Mouse (Mus musculus) heart, embryonic 16.5 days (tissue): ENCODE results near the gene Scn2a. TPM values are rescaled to one million over a fixed set of nuclear protein-coding genes. Genes with fewer than 3 reads are reported as not detected.

Experiments
- ATAC-seq: fragments of 200-750 bp; cut with Nextera tagmentation; replicated peaks from 2 replicates; pipeline ENCODE4 v1.8.0; 2017; ENCODE audit warnings: moderate number of reproducible peaks; ENCODE audit not compliant: insufficient read depth, low FRiP score; ENCODE audit errors: extremely low read depth
- H3K27ac ChIP-seq: fragments of 300-500 bp; sonication (generic); 2 replicates; pipeline ENCODE4 v1.5.1; 2014; ENCODE audit warnings: mild to moderate bottlenecking, low read length, control low read depth, moderate library complexity
- H3K27me3 ChIP-seq: fragments of 300-500 bp; sonication (generic); 2 replicates; pipeline ENCODE4 v1.6.1; 2014; ENCODE audit warnings: low read length, mixed read lengths; ENCODE audit not compliant: control insufficient read depth, insufficient read depth
- H3K36me3 ChIP-seq: fragments of 300-500 bp; sonication (generic); 2 replicates; pipeline ENCODE4 v1.6.1; 2014; ENCODE audit not compliant: control insufficient read depth, insufficient read depth
- H3K4me1 ChIP-seq: fragments of 300-500 bp; sonication (generic); 2 replicates; pipeline ENCODE4 v1.6.1; 2014; ENCODE audit warnings: low read length, mixed read lengths; ENCODE audit not compliant: control insufficient read depth, insufficient read depth
- H3K4me2 ChIP-seq: fragments of 300-500 bp; sonication (generic); 2 replicates; pipeline ENCODE4 v1.6.1; 2014; ENCODE audit warnings: low read depth, mild to moderate bottlenecking, control low read depth, low read length
- H3K4me3 ChIP-seq: fragments of 300-500 bp; sonication (generic); 2 replicates; pipeline ENCODE4 v1.5.1; 2014; ENCODE audit warnings: mild to moderate bottlenecking, control low read depth, low read length
- H3K9ac ChIP-seq: fragments of 300-500 bp; sonication (generic); 2 replicates; pipeline ENCODE4 v1.6.1; 2014; ENCODE audit warnings: low read length, control low read depth
- H3K9me3 ChIP-seq: fragments of 300-500 bp; sonication (generic); replicated peaks from 2 replicates; pipeline ENCODE4 v1.6.1; 2016; ENCODE audit warnings: low read length; ENCODE audit not compliant: control insufficient read depth
- WGBS: fragments of 180-500 bp; shearing (Covaris S2); extraction: QIAGEN DNeasy Blood & Tissue Kit; methylation state at CpG from one replicate; pipeline ENCODE4 v1.1.7; 2014; 5-methylcytosine and 5-hydroxymethylcytosine counted together
- polyA plus RNA-seq: library from polyadenylated mRNA; unstranded; fragments of >200 nt; fragmentation: Nextera tagmentation; extraction: Ambion mirVana; gene quantifications from 2 replicates; pipeline ENCODE4 v1.2.1, GENCODE M21; 2015

The Scn2a gene
- 0.71 and 0.85 TPM in 2 replicates for polyA plus RNA-seq

- Histone ChIP-seq H3K27me3 (no peaks in the 10 kb centered on the region), H3K4me1 (no peaks in the 10 kb centered on the region), H3K4me2 (no peak within 1 kb of the TSS), H3K9ac (no peak within 1 kb of the TSS), H3K27ac (no peak within 1 kb of the TSS), H3K4me3 (no peak within 1 kb of the TSS), H3K36me3 (no peaks in the 10 kb centered on the region), H3K9me3 (no peaks in the 10 kb centered on the region)
- 48% methylated on average over 9 of the region's 9 CpGs for WGBS
- no peak for ATAC-seq
Measured at GRCm38 (mm10) chr2:65620556-65621166, at the start of gene Scn2a. TSS of gene Scn2a (plus strand) at chr2:65620771.

- no peak overlapping the region for H3K27ac ChIP-seq
- 70% methylated on average over 5 of the region's 5 CpGs for WGBS
- ATAC-seq, result no peak
Measured at GRCm38 (mm10) chr2:65587679-65588078, 32.9 kb upstream of the Scn2a start.

GRCm38 (mm10) chr2:65607813-65608212 lies 12.8 kb upstream of the Scn2a start:
- no peak for ATAC-seq
- Histone ChIP-seq H3K4me2 (no peak overlapping the region), H3K9ac (no peak overlapping the region), H3K27ac (no peak overlapping the region), H3K9me3 (no peaks in the 10 kb centered on the region), H3K4me3 (no peak overlapping the region), H3K4me1 (no peaks in the 10 kb centered on the region), H3K36me3 (no peaks in the 10 kb centered on the region), H3K27me3 (no peaks in the 10 kb centered on the region)

More at GRCm38 (mm10) chr2:65587679-65588078, 32.9 kb upstream of the Scn2a start:
- H3K27me3 ChIP-seq, result no peaks in the 10 kb centered on the region
- H3K9ac ChIP-seq, result no peak overlapping the region
- no peaks in the 10 kb centered on the region for H3K36me3 ChIP-seq
- no peak overlapping the region for H3K4me3 ChIP-seq
- H3K4me2 ChIP-seq, result no peak overlapping the region
- no peaks in the 10 kb centered on the region for H3K4me1 ChIP-seq
- H3K9me3 ChIP-seq, result no peaks in the 10 kb centered on the region

GRCm38 (mm10) chr2:65611887-65612286 lies 8.7 kb upstream of the Scn2a start:
- ATAC-seq, result no peak
- 65% methylated on average over 4 of the region's 4 CpGs for WGBS

GRCm38 (mm10) chr2:65619781-65620180 lies 790 bp upstream of the Scn2a start:
- Histone ChIP-seq H3K9ac (no peak overlapping the region), H3K9me3 (no peaks in the 10 kb centered on the region), H3K36me3 (no peaks in the 10 kb centered on the region), H3K27ac (no peak overlapping the region), H3K27me3 (no peaks in the 10 kb centered on the region), H3K4me2 (no peak overlapping the region), H3K4me1 (no peaks in the 10 kb centered on the region), H3K4me3 (no peak overlapping the region)
- 12% methylated on average over 5 of the region's 5 CpGs for WGBS
- no peak for ATAC-seq

More at GRCm38 (mm10) chr2:65611887-65612286, 8.7 kb upstream of the Scn2a start:
- no peak overlapping the region for H3K27ac ChIP-seq
- no peaks in the 10 kb centered on the region for H3K27me3 ChIP-seq
- H3K4me1 ChIP-seq, result no peaks in the 10 kb centered on the region
- H3K4me3 ChIP-seq, result no peak overlapping the region
- no peak overlapping the region for H3K9ac ChIP-seq
- no peaks in the 10 kb centered on the region for H3K36me3 ChIP-seq
- H3K4me2 ChIP-seq, result no peak overlapping the region
- H3K9me3 ChIP-seq, result no peaks in the 10 kb centered on the region

- Histone ChIP-seq H3K9me3 (no peaks in the 10 kb centered on the region), H3K4me1 (no peaks in the 10 kb centered on the region), H3K27ac (no peak overlapping the region), H3K9ac (no peak overlapping the region), H3K4me2 (no peak overlapping the region), H3K36me3 (no peaks in the 10 kb centered on the region), H3K27me3 (no peaks in the 10 kb centered on the region), H3K4me3 (no peak overlapping the region)
- WGBS, result 57% methylated on average over 5 of the region's 5 CpGs
- no peak for ATAC-seq
Measured at GRCm38 (mm10) chr2:65621254-65621653, 683 bp downstream of the Scn2a start.

- no peaks in the 10 kb centered on the region for H3K4me1 ChIP-seq
- 80% methylated on average over 5 of the region's 5 CpGs for WGBS
- ATAC-seq, result no peak
- no peaks in the 10 kb centered on the region for H3K9me3 ChIP-seq
- H3K9ac ChIP-seq, result no peak overlapping the region
- no peaks in the 10 kb centered on the region for H3K27me3 ChIP-seq
- H3K4me3 ChIP-seq, result no peak overlapping the region
- H3K27ac ChIP-seq, result no peak overlapping the region
- H3K36me3 ChIP-seq, result no peaks in the 10 kb centered on the region
- H3K4me2 ChIP-seq, result no peak overlapping the region
Measured at GRCm38 (mm10) chr2:65621838-65622237, 1.3 kb downstream of the Scn2a start.

GRCm38 (mm10) chr2:65652636-65653035 lies 32.1 kb downstream of the Scn2a start:
- ATAC-seq, result no peak
- Histone ChIP-seq H3K9ac (no peak overlapping the region), H3K9me3 (no peaks in the 10 kb centered on the region), H3K4me2 (no peak overlapping the region), H3K27me3 (no peaks in the 10 kb centered on the region), H3K36me3 (no peaks in the 10 kb centered on the region), H3K4me3 (no peak overlapping the region), H3K27ac (no peak overlapping the region), H3K4me1 (no peaks in the 10 kb centered on the region)
- 72% methylated on average over 7 of the region's 7 CpGs for WGBS

- no peak overlapping the region for H3K4me3 ChIP-seq
- H3K36me3 ChIP-seq, result no peaks in the 10 kb centered on the region
- no peak for ATAC-seq
- 71% methylated on average over 4 of the region's 4 CpGs for WGBS
- no peak overlapping the region for H3K27ac ChIP-seq
- H3K27me3 ChIP-seq, result no peaks in the 10 kb centered on the region
- H3K9me3 ChIP-seq, result no peaks in the 10 kb centered on the region
- H3K4me1 ChIP-seq, result peaks cover 5% of the 10 kb centered on the region; the same call in 1 of the 2 replicates
- no peak overlapping the region for H3K4me2 ChIP-seq
- no peak overlapping the region for H3K9ac ChIP-seq
Measured at GRCm38 (mm10) chr2:65657031-65657430, 36.5 kb downstream of the Scn2a start.
